Mouse (Mus musculus): ENCODE data around the gene Pcnx2.

GRCm38 (mm10) chr8:125870821-125871321 is 27.2 kb downstream of the Pcnx2 start:
- no peak for TF ChIP-seq GATA1 (IDR thresholded peaks at IDR 0.05; ENCODE audit: low read length)
- TF ChIP-seq TAL1 (IDR thresholded peaks at IDR 0.05; ENCODE audit: low read length): no peak

Measured in erythroblast, embryonic 14.5 days (primary cell).